Mouse (Mus musculus) lung, embryonic 15.5 days (tissue): ENCODE results near the gene Irgm1. TPM values are rescaled to one million over a fixed set of nuclear protein-coding genes. Genes with fewer than 3 reads are reported as not detected.

Source experiments
- ATAC-seq: fragments of 200-750 bp; cut with Nextera tagmentation; 2 replicates; pipeline ENCODE4 v1.8.0; 2017; ENCODE audit warnings: moderate number of reproducible peaks, borderline replicate concordance; ENCODE audit not compliant: low FRiP score, low TSS enrichment; ENCODE audit errors: extremely low read depth
- H3K27ac ChIP-seq: fragments of 300-500 bp; sonication (generic); 2 replicates; pipeline ENCODE4 v1.5.1; 2015; ENCODE audit warnings: moderate library complexity, mild to moderate bottlenecking, inconsistent platforms
- H3K27me3 ChIP-seq: fragments of 300-500 bp; sonication (generic); 2 replicates; pipeline ENCODE4 v1.6.1; 2015; ENCODE audit warnings: inconsistent platforms
- H3K36me3 ChIP-seq: fragments of 300-500 bp; sonication (generic); 2 replicates; pipeline ENCODE4 v1.6.1; 2015; ENCODE audit warnings: inconsistent platforms
- H3K4me1 ChIP-seq: fragments of 300-500 bp; sonication (generic); 2 replicates; pipeline ENCODE4 v1.6.1; 2015; ENCODE audit warnings: inconsistent platforms
- H3K4me2 ChIP-seq: fragments of 300-500 bp; sonication (generic); 2 replicates; pipeline ENCODE4 v1.6.1; 2015; ENCODE audit warnings: inconsistent platforms, mild to moderate bottlenecking, moderate library complexity
- H3K4me3 ChIP-seq: fragments of 300-500 bp; sonication (generic); 2 replicates; pipeline ENCODE4 v1.5.1; 2015; ENCODE audit warnings: mild to moderate bottlenecking, inconsistent platforms
- H3K9ac ChIP-seq: fragments of 300-500 bp; sonication (generic); 2 replicates; pipeline ENCODE4 v1.6.1; 2015; ENCODE audit warnings: inconsistent platforms
- H3K9me3 ChIP-seq: fragments of 300-500 bp; sonication (generic); 2 replicates; pipeline ENCODE4 v1.6.1; 2016; ENCODE audit warnings: inconsistent platforms
- WGBS: fragments of 180-500 bp; shearing (Covaris S2); methylation state at CpG from one replicate; pipeline ENCODE4 v1.1.7; 2015; 5-methylcytosine and 5-hydroxymethylcytosine counted together
- polyA plus RNA-seq: library from polyadenylated mRNA; unstranded; fragments of >200 nt; fragmentation: Nextera tagmentation; extraction: Ambion mirVana; gene quantifications from 2 replicates; pipeline ENCODE4 v1.2.1, GENCODE M21; 2015

The Irgm1 gene
- polyA plus RNA-seq, 1 experiment from 2014 or later = 11.8 TPM

DNA sequence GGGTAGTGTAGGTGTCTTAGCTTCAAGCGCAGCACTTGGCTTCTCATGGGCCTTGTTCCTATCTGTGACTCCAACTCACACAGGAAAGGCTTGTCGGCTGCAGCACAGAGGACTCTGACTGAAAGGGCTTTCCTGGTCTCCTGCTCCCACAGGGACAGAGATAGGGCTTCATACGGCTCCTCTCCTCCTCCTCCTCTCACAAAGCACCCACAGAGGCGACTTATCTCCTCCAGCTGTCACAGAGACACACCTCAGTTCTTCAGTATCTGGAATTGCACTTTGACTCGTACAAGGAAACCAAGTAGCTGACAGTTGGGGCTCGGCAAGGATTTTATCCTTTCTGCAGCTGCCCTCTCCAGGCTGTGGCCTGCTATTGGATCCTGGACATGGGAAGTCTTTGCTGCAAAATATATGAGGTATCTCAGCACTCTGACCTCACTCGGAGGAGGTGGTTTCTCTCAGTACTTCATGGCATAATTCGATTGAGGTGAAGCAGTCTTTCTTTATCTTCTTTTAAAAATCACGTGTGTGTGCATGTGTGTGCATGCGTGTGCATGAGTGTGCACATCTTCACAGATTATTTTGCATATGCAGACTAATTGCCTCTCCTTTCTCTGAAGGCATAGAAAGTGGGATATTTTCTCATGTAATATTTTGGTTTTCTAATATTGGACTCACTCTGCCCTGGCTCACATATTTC is 2.3 kb upstream of the Irgm1 start:
- no peak overlapping the region for H3K4me2 ChIP-seq
- H3K27me3 ChIP-seq = no peaks in the 10 kb centered on the region
- H3K27ac ChIP-seq = no peak overlapping the region
- no peak overlapping the region for H3K9ac ChIP-seq
- H3K4me1 ChIP-seq = peaks cover 36% of the 10 kb centered on the region
- 56% methylated on average over 10 of the region's 10 CpGs for WGBS
- no peaks in the 10 kb centered on the region for H3K36me3 ChIP-seq
- ATAC-seq = no peak
- no peak overlapping the region for H3K4me3 ChIP-seq
- no peaks in the 10 kb centered on the region for H3K9me3 ChIP-seq

DNA sequence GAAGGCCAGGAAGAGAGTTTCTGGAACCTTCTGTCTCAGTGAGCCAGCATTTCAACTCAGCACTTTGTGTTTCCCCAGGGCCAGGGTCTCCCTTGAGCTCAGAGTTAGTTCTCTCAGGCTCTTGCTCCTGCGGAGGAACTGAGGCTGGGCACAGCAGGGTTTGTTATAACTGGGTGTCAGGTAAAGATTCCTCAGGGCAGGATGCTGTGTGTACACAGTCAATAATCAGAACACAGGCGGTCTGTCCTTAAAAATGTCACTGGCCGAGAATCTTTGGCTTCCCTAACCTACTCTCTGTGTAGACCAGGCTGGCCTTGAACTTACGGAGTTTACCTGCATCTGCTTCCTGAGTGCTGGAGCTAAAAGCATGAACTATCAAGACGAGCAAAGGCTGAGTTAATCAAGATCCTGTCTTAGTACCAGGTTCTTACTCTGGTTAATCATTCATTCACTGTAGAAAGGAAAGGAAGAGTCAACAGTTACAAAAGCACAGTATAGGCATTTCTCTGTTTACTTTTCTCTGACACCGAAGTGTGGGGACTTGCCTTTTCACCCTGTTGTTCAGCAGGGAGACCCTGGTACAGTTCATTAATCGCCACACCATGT is 1.3 kb upstream of the Irgm1 start:
- Histone ChIP-seq H3K36me3 (no peaks in the 10 kb centered on the region), H3K27ac (peak overlapping the region; percentile 74), H3K4me1 (peaks cover 36% of the 10 kb centered on the region), H3K27me3 (no peaks in the 10 kb centered on the region), H3K4me3 (no peak overlapping the region), H3K9ac (no peak overlapping the region), H3K9me3 (no peaks in the 10 kb centered on the region), H3K4me2 (peak overlapping the region; percentile 78)
- 54% methylated on average over 7 of the region's 7 CpGs for WGBS
- ATAC-seq = no peak

- Histone ChIP-seq H3K4me3 (peak overlapping the region; percentile 52), H3K4me1 (peaks cover 36% of the 10 kb centered on the region), H3K27ac (peak overlapping the region; percentile 74), H3K27me3 (no peaks in the 10 kb centered on the region), H3K9ac (peak overlapping the region; percentile 36), H3K4me2 (peak overlapping the region; percentile 78), H3K36me3 (no peaks in the 10 kb centered on the region), H3K9me3 (no peaks in the 10 kb centered on the region)
- ATAC-seq = no peak
- WGBS = 9% methylated on average over 17 of the region's 17 CpGs
Observed at GRCm38 (mm10) chr11:48871817-48872541, 496 bp upstream of the Irgm1 start.

- no peaks in the 10 kb centered on the region for H3K9me3 ChIP-seq
- peak overlapping the region; percentile 52 for H3K4me3 ChIP-seq
- peaks cover 36% of the 10 kb centered on the region for H3K4me1 ChIP-seq
- peaks cover 3% of the 10 kb centered on the region for H3K36me3 ChIP-seq
- 28% methylated on average over 7 of the region's 7 CpGs for WGBS
- no peaks in the 10 kb centered on the region for H3K27me3 ChIP-seq
- H3K27ac ChIP-seq = peak overlapping the region; percentile 74
- peak overlapping the region; percentile 78 for H3K4me2 ChIP-seq
- no peak for ATAC-seq
- peak overlapping the region; percentile 36 for H3K9ac ChIP-seq
Observed at GRCm38 (mm10) chr11:48870781-48871180, 702 bp downstream of the Irgm1 start.

- Histone ChIP-seq H3K9me3 (no peaks in the 10 kb centered on the region), H3K9ac (no peak overlapping the region), H3K4me3 (peak overlapping the region; percentile 52), H3K27ac (no peak overlapping the region), H3K27me3 (no peaks in the 10 kb centered on the region), H3K4me2 (peak overlapping the region; percentile 78), H3K36me3 (peaks cover 3% of the 10 kb centered on the region), H3K4me1 (peaks cover 36% of the 10 kb centered on the region)
- no peak for ATAC-seq
- WGBS = 25% methylated on average over 7 of the region's 7 CpGs
Observed at GRCm38 (mm10) chr11:48869380-48870110, 1.9 kb downstream of the Irgm1 start.

DNA sequence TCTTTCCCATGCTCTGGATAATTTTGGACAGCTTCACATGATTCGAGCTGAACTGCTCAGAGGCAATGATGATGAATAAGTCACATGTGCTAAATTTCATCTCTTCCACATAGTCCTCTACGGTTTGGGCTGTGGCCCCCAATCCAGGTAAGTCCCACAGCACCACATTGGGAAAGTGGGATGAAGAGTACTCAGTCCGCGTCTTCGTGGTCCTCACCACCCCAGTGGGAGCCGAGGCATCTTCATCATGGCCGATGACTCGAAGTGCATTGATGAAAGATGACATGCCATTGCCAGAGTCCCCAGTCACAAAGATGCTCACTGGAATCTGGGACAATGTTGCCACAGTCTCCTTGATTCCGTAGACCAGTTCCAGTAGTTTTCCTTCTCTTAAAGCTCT is 5.0 kb downstream of the Irgm1 start:
- Histone ChIP-seq H3K4me3 (no peak overlapping the region), H3K9me3 (no peaks in the 10 kb centered on the region), H3K27me3 (no peaks in the 10 kb centered on the region), H3K9ac (no peak overlapping the region), H3K4me1 (peaks cover 21% of the 10 kb centered on the region), H3K27ac (no peak overlapping the region), H3K4me2 (no peak overlapping the region), H3K36me3 (peaks cover 3% of the 10 kb centered on the region)
- no peak for ATAC-seq
- WGBS = 93% methylated on average over 9 of the region's 9 CpGs

- Histone ChIP-seq H3K27ac (no peak overlapping the region), H3K4me2 (no peak overlapping the region), H3K27me3 (peaks cover 8% of the 10 kb centered on the region; the same call in 1 of the 2 replicates), H3K9me3 (no peaks in the 10 kb centered on the region), H3K36me3 (peaks cover 3% of the 10 kb centered on the region), H3K4me1 (peaks cover 3% of the 10 kb centered on the region; the same call in 1 of the 2 replicates), H3K4me3 (no peak overlapping the region), H3K9ac (no peak overlapping the region)
- 87% methylated on average over 3 of the region's 3 CpGs for WGBS
- no peak for ATAC-seq
Observed at GRCm38 (mm10) chr11:48863808-48864207, 7.7 kb downstream of the Irgm1 start.

DNA sequence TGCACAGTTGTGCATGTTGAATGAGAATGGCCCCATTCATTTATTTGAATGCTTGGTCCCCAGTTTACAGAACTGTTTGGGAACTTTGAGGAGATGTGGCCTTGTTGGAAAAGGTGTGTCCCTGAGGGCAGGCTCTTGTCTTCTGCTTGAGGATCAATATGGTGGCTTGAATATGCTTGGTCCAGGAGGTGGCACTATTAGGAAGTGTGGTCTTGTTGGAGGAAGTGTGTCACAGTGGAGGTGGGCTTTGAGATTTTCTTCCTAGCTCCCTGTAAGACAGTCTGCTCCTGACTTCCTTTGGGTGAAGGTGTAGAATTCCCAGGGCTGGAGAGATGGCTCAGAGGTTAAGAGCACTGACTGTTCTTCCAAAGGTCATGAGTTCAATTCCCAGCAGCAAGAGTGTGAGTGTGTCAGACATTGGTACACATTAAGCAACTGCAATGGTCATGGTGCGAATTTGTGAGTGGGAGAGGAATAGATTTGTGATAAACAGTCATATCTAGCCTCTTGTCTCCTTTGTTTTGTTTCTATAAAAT is 8.6 kb downstream of the Irgm1 start:
- Histone ChIP-seq H3K4me1 (peaks cover 11% of the 10 kb centered on the region), H3K27ac (no peak overlapping the region), H3K4me3 (no peak overlapping the region), H3K36me3 (peaks cover 3% of the 10 kb centered on the region), H3K9ac (no peak overlapping the region), H3K9me3 (no peaks in the 10 kb centered on the region), H3K4me2 (no peak overlapping the region), H3K27me3 (peaks cover 8% of the 10 kb centered on the region; the same call in 1 of the 2 replicates)
- ATAC-seq = no peak
- WGBS = 74% methylated on average over 1 of the region's 1 CpGs

DNA sequence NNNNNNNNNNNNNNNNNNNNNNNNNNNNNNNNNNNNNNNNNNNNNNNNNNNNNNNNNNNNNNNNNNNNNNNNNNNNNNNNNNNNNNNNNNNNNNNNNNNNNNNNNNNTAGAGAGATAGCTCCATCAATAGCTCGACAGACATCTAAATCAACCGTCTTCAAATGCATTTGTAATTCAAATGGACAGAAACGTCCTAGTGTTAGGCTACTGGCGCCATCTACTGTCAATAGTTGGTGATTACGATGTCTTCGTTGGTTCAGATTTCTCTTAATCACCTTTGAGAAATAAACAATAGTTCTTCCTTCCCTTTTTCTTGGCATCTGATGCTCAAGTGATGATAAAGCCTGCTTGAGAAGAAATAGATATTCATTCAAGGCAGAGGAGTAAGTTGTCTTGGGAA is 12.5 kb downstream of the Irgm1 start:
- under 1% methylated on average over 6 of the region's 6 CpGs for WGBS
- no peaks in the 10 kb centered on the region for H3K9me3 ChIP-seq
- H3K4me2 ChIP-seq = peak overlapping the region; percentile 83
- no peak overlapping the region for H3K9ac ChIP-seq
- no peaks in the 10 kb centered on the region for H3K36me3 ChIP-seq
- H3K4me1 ChIP-seq = peaks cover 21% of the 10 kb centered on the region
- H3K27me3 ChIP-seq = peaks cover 8% of the 10 kb centered on the region; the same call in 1 of the 2 replicates
- no peak for ATAC-seq
- H3K4me3 ChIP-seq = peak overlapping the region; percentile 56
- H3K27ac ChIP-seq = no peak overlapping the region

DNA sequence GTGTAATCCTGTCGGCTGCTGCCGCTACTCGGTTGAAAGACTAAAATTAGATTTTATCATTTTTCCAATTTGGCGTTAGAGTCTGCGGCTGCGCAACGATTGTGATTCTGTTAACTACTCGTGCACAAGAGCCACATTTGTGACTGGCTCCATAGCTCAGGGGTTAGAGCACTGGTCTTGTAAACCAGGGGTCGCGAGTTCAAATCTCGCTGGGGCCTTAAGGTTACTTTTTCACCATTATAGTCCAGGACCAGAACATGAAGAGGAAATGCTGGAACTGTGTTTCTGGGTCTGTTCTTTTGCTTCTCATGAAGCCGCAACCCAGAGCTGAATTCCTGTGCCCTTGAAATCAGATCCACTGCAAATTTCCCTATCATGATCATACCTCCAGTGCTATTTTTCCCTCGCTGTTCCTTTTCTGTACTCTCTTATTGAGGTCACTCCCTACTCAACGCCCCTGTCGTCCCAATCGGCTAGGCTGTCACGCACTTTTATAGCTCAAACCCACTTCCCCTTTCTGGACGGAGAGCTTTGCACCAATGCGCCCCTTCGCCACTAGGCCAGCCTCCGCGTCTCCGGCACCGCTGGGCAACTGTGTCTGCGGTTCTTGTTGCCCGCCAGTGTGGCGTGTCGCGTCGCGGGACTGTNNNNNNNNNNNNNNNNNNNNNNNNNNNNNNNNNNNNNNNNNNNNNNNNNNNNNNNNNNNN is 17.9 kb downstream of the Irgm1 start:
- ATAC-seq = peak; percentile 58; the same call in 1 of the 2 replicates
- H3K27ac ChIP-seq = peak overlapping the region; percentile 54; the same call in 1 of the 2 replicates
- peak overlapping the region; percentile 52 for H3K9ac ChIP-seq

More for the DNA sequence above, 17.9 kb downstream of the Irgm1 start:
- 2% methylated on average over 31 of the region's 31 CpGs for WGBS
- peaks cover 28% of the 10 kb centered on the region for H3K4me1 ChIP-seq
- no peaks in the 10 kb centered on the region for H3K36me3 ChIP-seq
- peak overlapping the region; percentile 56 for H3K4me3 ChIP-seq
- peaks cover 3% of the 10 kb centered on the region; the same call in 1 of the 2 replicates for H3K27me3 ChIP-seq
- no peaks in the 10 kb centered on the region for H3K9me3 ChIP-seq
- peak overlapping the region; percentile 83 for H3K4me2 ChIP-seq
